Mouse (Mus musculus) G1E (cell line): ENCODE measurements around the gene Pate2. TPM values are rescaled to one million over a fixed set of nuclear protein-coding genes. Genes with fewer than 3 reads are reported as not detected.
A peak's percentile ranks its signal among the peaks of the same experiment; 100 is the strongest.

Source experiments
- ATAC-seq: 2 replicates; pipeline ENCODE4 v1.8.0; 2016; ENCODE audit warnings: mild to moderate bottlenecking; ENCODE audit not compliant: insufficient number of reproducible peaks, poor library complexity, low FRiP score, severe bottlenecking; ENCODE audit errors: extremely low read depth
- DNase-seq: peaks from one replicate; pipeline ENCODE4 v3.0.0; 2012; ENCODE audit warnings: low spot score
- H3K27me3 ChIP-seq: 2 replicates; pipeline ENCODE4 v1.6.1; 2012; ENCODE audit warnings: mild to moderate bottlenecking, low read length, inconsistent platforms; ENCODE audit not compliant: insufficient read depth
- H3K36me3 ChIP-seq: replicated peaks from 2 replicates; pipeline ENCODE3; 2012; ENCODE audit warnings: mild to moderate bottlenecking, inconsistent platforms
- H3K4me1 ChIP-seq: 2 replicates; pipeline ENCODE4 v1.6.1; 2012; ENCODE audit warnings: low read depth, low read length, inconsistent platforms, mixed read lengths; ENCODE audit not compliant: insufficient read depth
- H3K4me3 ChIP-seq: 2 replicates; pipeline ENCODE4 v1.5.1; 2012; ENCODE audit warnings: low read depth, mild to moderate bottlenecking, inconsistent platforms, low read length, moderate library complexity, mixed read lengths
- H3K9me3 ChIP-seq: replicated peaks from 2 replicates; pipeline ENCODE4 v1.6.1; 2012; ENCODE audit warnings: inconsistent platforms
- CTCF ChIP-seq: IDR thresholded peaks from 2 replicates; pipeline ENCODE4 v1.5.1; 2012; ENCODE audit warnings: low read depth, low read length, inconsistent platforms, mixed read lengths
- GATA1 ChIP-seq: IDR thresholded peaks from 2 replicates; pipeline ENCODE4 v1.6.1; 2012; ENCODE audit warnings: borderline replicate concordance, low read length, inconsistent platforms, mixed read lengths
- GATA2 ChIP-seq: IDR thresholded peaks from 2 replicates; pipeline ENCODE4 v1.6.1; 2012; ENCODE audit warnings: low read depth, low read length, inconsistent platforms, borderline replicate concordance
- POLR2AphosphoS5 ChIP-seq: IDR thresholded peaks from 2 replicates; pipeline ENCODE4 v1.6.1; 2012; ENCODE audit warnings: low read depth, low read length, inconsistent platforms; ENCODE audit not compliant: insufficient replicate concordance
- TAL1 ChIP-seq: conservative IDR thresholded peaks from 2 replicates; pipeline ENCODE4 v1.6.1; 2012; ENCODE audit warnings: low read depth, low read length, inconsistent platforms, mixed read lengths
- polyA plus RNA-seq: library from polyadenylated mRNA; stranded (reverse); fragments of >175 nt; gene quantifications from 2 replicates; pipeline ENCODE4 v1.2.3, GENCODE M21; 2012
- total RNA-seq, 2 experiments: library from RNA; stranded (forward) in 1 of 2; stranded (reverse) in 1 of 2; fragments of 200-1000 nt in 1 of 2; fragments of >200 nt in 1 of 2; fragmentation: Nextera tagmentation in 1 of 2; gene quantifications; 2 replicates each; pipeline ENCODE4 v1.2.3; 2014 to 2017

Pate2 gene
- total RNA-seq (2014; fragmentation: Nextera tagmentation) = 0.75 and 1.4 TPM in 2 replicates
- total RNA-seq (2017) = 0.44 and 0.46 TPM in 2 replicates
- 0.21 and 0.51 TPM in 2 replicates for polyA plus RNA-seq

GRCm38 (mm10) chr9:35569571-35570534 is at the start of gene Pate2, which contains the start of gene Hyls1:
Pate2 (plus strand) TSS chr9:35570284.
Hyls1 (minus strand) TSS chr9:35570398.
- TF ChIP-seq CTCF = no peak
- peak; percentile 56; the same call in 1 of the 2 replicates for TF ChIP-seq POLR2AphosphoS5
- TF ChIP-seq GATA1 = no peak
- peaks cover 18% of the 10 kb centered on the region; the same call in 1 of the 2 replicates for H3K4me1 ChIP-seq
- DNase-seq (peak; percentile 95), ATAC-seq (peak; percentile 97)
- no peaks in the 10 kb centered on the region for H3K27me3 ChIP-seq
- H3K36me3 ChIP-seq = peaks cover 36% of the 10 kb centered on the region
- peak within 1 kb of the TSS; percentile 93 for H3K4me3 ChIP-seq
- no peaks in the 10 kb centered on the region for H3K9me3 ChIP-seq

GRCm38 (mm10) chr9:35520631-35521348 is 49.3 kb upstream of the Pate2 start:
- no peak for DNase-seq
- no peaks in the 10 kb centered on the region for H3K36me3 ChIP-seq
- no peaks in the 10 kb centered on the region for H3K4me1 ChIP-seq
- peaks cover 11% of the 10 kb centered on the region; the same call in 1 of the 2 replicates for H3K27me3 ChIP-seq
- H3K4me3 ChIP-seq = no peak overlapping the region
- no peak for ATAC-seq
- no peak for TF ChIP-seq GATA1
- TF ChIP-seq GATA2 = no peak
- TF ChIP-seq POLR2AphosphoS5 = no peak
- no peaks in the 10 kb centered on the region for H3K9me3 ChIP-seq

- no peak for DNase-seq
- Histone ChIP-seq H3K9me3 (no peaks in the 10 kb centered on the region), H3K4me1 (no peaks in the 10 kb centered on the region), H3K36me3 (no peaks in the 10 kb centered on the region), H3K27me3 (peaks cover 6% of the 10 kb centered on the region; the same call in 1 of the 2 replicates), H3K4me3 (no peak overlapping the region)
- ATAC-seq = no peak
- no peak for TF ChIP-seq GATA2
- TF ChIP-seq TAL1 = no peak
- no peak for TF ChIP-seq GATA1
- TF ChIP-seq POLR2AphosphoS5 = no peak
- TF ChIP-seq CTCF = no peak
Observed at GRCm38 (mm10) chr9:35522241-35522640, 47.8 kb upstream of the Pate2 start.

GRCm38 (mm10) chr9:35522821-35523515 is 47.1 kb upstream of the Pate2 start:
- Histone ChIP-seq H3K27me3 (peaks cover 6% of the 10 kb centered on the region; the same call in 1 of the 2 replicates), H3K4me3 (no peak overlapping the region), H3K4me1 (no peaks in the 10 kb centered on the region), H3K36me3 (no peaks in the 10 kb centered on the region), H3K9me3 (no peaks in the 10 kb centered on the region)
- TF ChIP-seq GATA1 (no peak), POLR2AphosphoS5 (no peak), CTCF (no peak), GATA2 (no peak), TAL1 (no peak)
- DNase-seq (no peak), ATAC-seq (no peak)

GRCm38 (mm10) chr9:35523541-35523940 is 46.5 kb upstream of the Pate2 start:
- Histone ChIP-seq H3K27me3 (0 out of 2 replicates have a peak, but pooled peaks cover 6% of the 10 kb centered on the region), H3K4me1 (no peaks in the 10 kb centered on the region), H3K9me3 (no peaks in the 10 kb centered on the region), H3K4me3 (no peak overlapping the region), H3K36me3 (no peaks in the 10 kb centered on the region)
- ATAC-seq = no peak
- no peak for TF ChIP-seq TAL1
- DNase-seq = no peak

- ATAC-seq (no peak), DNase-seq (no peak)
- Histone ChIP-seq H3K4me1 (no peaks in the 10 kb centered on the region), H3K4me3 (no peak overlapping the region), H3K36me3 (no peaks in the 10 kb centered on the region), H3K27me3 (0 out of 2 replicates have a peak, but pooled peaks cover 6% of the 10 kb centered on the region), H3K9me3 (no peaks in the 10 kb centered on the region)
- TF ChIP-seq GATA2 (no peak), CTCF (no peak), GATA1 (no peak), POLR2AphosphoS5 (no peak), TAL1 (no peak)
Observed at GRCm38 (mm10) chr9:35523941-35524411, 46.1 kb upstream of the Pate2 start.
